Mouse (Mus musculus): ENCODE measurements around the gene Pcgf5. TPM values are rescaled to one million over a fixed set of nuclear protein-coding genes. Genes with fewer than 3 reads are reported as not detected.

The Pcgf5 gene
- polyA plus RNA-seq, 1 experiment from 2014 or later, result 22.9 TPM

- WGBS (ENCODE audit: insufficient replicate concordance), result 66% methylated on average over 6 of the region's 6 CpGs
- Histone ChIP-seq H3K27me3 (no peaks in the 10 kb centered on the region), H3K36me3 (replicated peaks) (no peaks in the 10 kb centered on the region), H3K9me3 (replicated peaks) (no peaks in the 10 kb centered on the region), H3K4me2 (no peak overlapping the region), H3K4me1 (replicated peaks) (no peaks in the 10 kb centered on the region), H3K27ac (replicated peaks) (no peak overlapping the region), H3K4me3 (replicated peaks) (no peak overlapping the region), H3K9ac (no peak overlapping the region)
- ATAC-seq (ENCODE audit: insufficient read depth), result no peak
Observed at GRCm38 (mm10) chr19:36490911-36491310, 142.8 kb downstream of the Pcgf5 start.

GRCm38 (mm10) chr19:36495555-36495954 is 147.4 kb downstream of the Pcgf5 start:
- H3K4me2 ChIP-seq, result no peak overlapping the region
- H3K27me3 ChIP-seq, result no peaks in the 10 kb centered on the region
- H3K4me3 ChIP-seq (replicated peaks), result no peak overlapping the region
- no peak overlapping the region for H3K27ac ChIP-seq (replicated peaks)
- ATAC-seq (ENCODE audit: insufficient read depth), result no peak
- no peak overlapping the region for H3K9ac ChIP-seq
- no peaks in the 10 kb centered on the region for H3K36me3 ChIP-seq (replicated peaks)
- WGBS (ENCODE audit: insufficient replicate concordance), result 26% methylated on average over 3 of the region's 3 CpGs
- no peaks in the 10 kb centered on the region for H3K4me1 ChIP-seq (replicated peaks)
- no peaks in the 10 kb centered on the region for H3K9me3 ChIP-seq (replicated peaks)

GRCm38 (mm10) chr19:36496532-36496931 is 148.4 kb downstream of the Pcgf5 start:
- H3K9me3 ChIP-seq (replicated peaks), result no peaks in the 10 kb centered on the region
- H3K9ac ChIP-seq, result no peak overlapping the region
- H3K4me1 ChIP-seq (replicated peaks), result no peaks in the 10 kb centered on the region
- no peaks in the 10 kb centered on the region for H3K36me3 ChIP-seq (replicated peaks)
- no peak overlapping the region for H3K4me2 ChIP-seq
- no peak overlapping the region for H3K27ac ChIP-seq (replicated peaks)
- H3K4me3 ChIP-seq (replicated peaks), result no peak overlapping the region
- no peak for ATAC-seq (ENCODE audit: insufficient read depth)
- 51% methylated on average over 4 of the region's 4 CpGs for WGBS (ENCODE audit: insufficient replicate concordance)
- H3K27me3 ChIP-seq, result no peaks in the 10 kb centered on the region

GRCm38 (mm10) chr19:36497067-36497466 is 149.0 kb downstream of the Pcgf5 start:
- ATAC-seq (ENCODE audit: insufficient read depth), result no peak
- 55% methylated on average over 4 of the region's 4 CpGs for whole genome bisulfite sequencing (ENCODE audit: insufficient replicate concordance)

GRCm38 (mm10) chr19:36497744-36498143 is 149.6 kb downstream of the Pcgf5 start:
- H3K4me2 ChIP-seq, result no peak overlapping the region
- H3K9me3 ChIP-seq (replicated peaks), result no peaks in the 10 kb centered on the region
- no peaks in the 10 kb centered on the region for H3K36me3 ChIP-seq (replicated peaks)
- no peak overlapping the region for H3K4me3 ChIP-seq (replicated peaks)
- H3K4me1 ChIP-seq (replicated peaks), result no peaks in the 10 kb centered on the region
- H3K27me3 ChIP-seq, result no peaks in the 10 kb centered on the region
- H3K27ac ChIP-seq (replicated peaks), result no peak overlapping the region
- WGBS (ENCODE audit: insufficient replicate concordance), result 50% methylated on average over 5 of the region's 5 CpGs
- ATAC-seq (ENCODE audit: insufficient read depth), result no peak
- no peak overlapping the region for H3K9ac ChIP-seq

More at GRCm38 (mm10) chr19:36497067-36497466, 149.0 kb downstream of the Pcgf5 start:
- Histone ChIP-seq H3K27ac (replicated peaks) (no peak overlapping the region), H3K36me3 (replicated peaks) (no peaks in the 10 kb centered on the region), H3K9me3 (replicated peaks) (no peaks in the 10 kb centered on the region), H3K4me2 (no peak overlapping the region), H3K27me3 (no peaks in the 10 kb centered on the region), H3K4me3 (replicated peaks) (no peak overlapping the region), H3K4me1 (replicated peaks) (no peaks in the 10 kb centered on the region), H3K9ac (no peak overlapping the region)

- Histone ChIP-seq H3K27me3 (no peaks in the 10 kb centered on the region), H3K4me2 (no peak overlapping the region), H3K9ac (no peak overlapping the region), H3K4me1 (replicated peaks) (no peaks in the 10 kb centered on the region), H3K9me3 (replicated peaks) (no peaks in the 10 kb centered on the region), H3K4me3 (replicated peaks) (no peak overlapping the region), H3K36me3 (replicated peaks) (no peaks in the 10 kb centered on the region), H3K27ac (replicated peaks) (no peak overlapping the region)
- whole genome bisulfite sequencing (ENCODE audit: insufficient replicate concordance), result 49% methylated on average over 2 of the region's 2 CpGs
- ATAC-seq (ENCODE audit: insufficient read depth), result no peak
Observed at GRCm38 (mm10) chr19:36504716-36505115, 156.6 kb downstream of the Pcgf5 start.

Other genes starting within 250 kb of the Pcgf5 start
- gene Ankrd1, start 228.2 kb upstream of the Pcgf5 start, polyA plus RNA-seq (2015; fragmentation: Nextera tagmentation; extraction: Ambion mirVana), result 0.23 and 0.24 TPM in 2 replicates
- 0.55 and 0.56 TPM in 2 replicates for gene Hectd2, start 206.3 kb downstream of the Pcgf5 start, polyA plus RNA-seq (2015; fragmentation: Nextera tagmentation; extraction: Ambion mirVana)